Mouse (Mus musculus): ENCODE data around the gene Stn1.

- TF ChIP-seq CTCF (IDR thresholded peaks at IDR 0.05) (peak; percentile 88), EP300 (IDR thresholded peaks at IDR 0.05; ENCODE audit: insufficient read depth, low read depth, low read length) (no peak), POLR2A (IDR thresholded peaks at IDR 0.05; ENCODE audit: insufficient read depth, low read depth, low read length) (no peak)
These were observed 73.5 kb downstream of the Stn1 start for GRCm38 (mm10) chr19:47463636-47464303.

All from heart, adult 2 months (tissue).